Mouse (Mus musculus) thymus, postnatal 10 days (tissue): ENCODE measurements around the gene Kmt2b.
A peak's percentile ranks its signal among the peaks of the same experiment; 100 is the strongest.

ENCODE experiments used
- DNase-seq, 2 experiments: peaks; one replicate each; pipeline ENCODE4 v3.0.0; 2021; ENCODE audit warnings: low spot score in 2 of 2

Gene Kmt2b

DNA sequence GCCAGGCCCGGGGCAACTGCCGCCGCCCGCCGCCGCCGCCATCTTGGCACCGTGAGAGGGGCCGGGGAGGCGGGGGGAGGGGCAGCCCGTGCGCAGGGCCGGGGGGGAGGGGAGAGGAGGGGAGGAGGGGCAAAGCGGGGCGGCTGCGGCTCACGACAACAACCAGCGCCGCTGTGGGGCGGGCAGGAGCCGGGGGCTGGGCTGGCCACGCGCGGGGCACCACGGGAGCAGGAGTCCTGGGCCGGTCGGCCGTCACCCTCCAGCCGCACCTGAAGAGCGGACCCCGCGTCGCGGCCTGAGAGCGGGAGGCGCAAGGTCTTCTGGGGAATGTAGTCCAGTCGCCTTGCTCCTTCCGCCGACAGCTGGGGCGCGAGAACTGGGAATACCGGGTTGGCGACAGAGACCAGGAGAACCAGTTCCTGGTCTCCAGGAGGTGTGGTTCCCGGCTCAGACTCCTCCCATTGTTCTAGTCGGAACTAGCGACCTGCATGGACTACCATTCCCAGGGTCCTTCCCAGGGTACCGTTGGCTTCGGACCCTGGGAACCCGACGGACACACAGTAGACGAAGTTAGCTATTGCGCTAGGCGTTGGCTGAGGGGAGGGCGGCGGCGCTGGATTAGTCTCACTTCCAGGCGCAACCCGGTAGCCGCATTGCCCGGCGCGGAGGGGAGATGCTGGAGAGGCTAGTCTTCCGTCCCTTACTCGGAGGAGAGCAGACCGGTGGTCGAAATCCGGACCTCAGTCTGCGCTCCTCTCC lies at the start of gene Kmt2b:
TSS of gene Kmt2b (minus strand) at position 51 of the 759 bp plus-strand sequence.
- DNase-seq, result peak; percentile 86 to 91

- no peak for DNase-seq
Observed at GRCm38 (mm10) chr7:30636395-30636794, 47.9 kb upstream of the Kmt2b start.

DNA sequence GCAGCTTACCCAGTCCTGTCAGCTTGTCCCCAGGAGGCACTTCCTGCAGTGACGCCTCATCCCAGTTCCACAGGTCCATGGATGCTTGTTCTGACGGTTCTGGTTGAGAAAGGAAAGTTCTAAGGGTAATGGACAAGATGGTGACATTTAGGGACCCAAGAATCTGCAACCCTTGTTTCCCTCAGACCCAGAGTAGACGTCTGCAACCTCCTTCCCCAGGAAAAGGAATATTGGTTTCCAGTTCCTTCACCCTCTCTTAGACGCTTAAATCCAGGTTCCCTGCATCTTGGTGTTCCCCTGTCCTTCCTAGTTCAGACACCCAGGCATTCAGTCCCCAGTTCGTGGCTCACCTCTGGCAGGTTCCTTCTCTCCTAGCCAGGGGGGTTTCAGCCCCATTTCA lies 47.2 kb upstream of the Kmt2b start, which contains the start of gene Etv2:
TSS of gene Etv2 (minus strand) at position 101 of the 400 bp plus-strand sequence.
- DNase-seq, result no peak

GRCm38 (mm10) chr7:30634621-30635020 lies 46.1 kb upstream of the Kmt2b start:
- DNase-seq, result peak; percentile 25 to 68

GRCm38 (mm10) chr7:30633762-30634412 lies 45.4 kb upstream of the Kmt2b start:
- no peak for DNase-seq

GRCm38 (mm10) chr7:30629013-30629412 lies 40.5 kb upstream of the Kmt2b start:
- DNase-seq, result no peak

GRCm38 (mm10) chr7:30626647-30627046 lies 38.1 kb upstream of the Kmt2b start:
- DNase-seq, result no peak

DNA sequence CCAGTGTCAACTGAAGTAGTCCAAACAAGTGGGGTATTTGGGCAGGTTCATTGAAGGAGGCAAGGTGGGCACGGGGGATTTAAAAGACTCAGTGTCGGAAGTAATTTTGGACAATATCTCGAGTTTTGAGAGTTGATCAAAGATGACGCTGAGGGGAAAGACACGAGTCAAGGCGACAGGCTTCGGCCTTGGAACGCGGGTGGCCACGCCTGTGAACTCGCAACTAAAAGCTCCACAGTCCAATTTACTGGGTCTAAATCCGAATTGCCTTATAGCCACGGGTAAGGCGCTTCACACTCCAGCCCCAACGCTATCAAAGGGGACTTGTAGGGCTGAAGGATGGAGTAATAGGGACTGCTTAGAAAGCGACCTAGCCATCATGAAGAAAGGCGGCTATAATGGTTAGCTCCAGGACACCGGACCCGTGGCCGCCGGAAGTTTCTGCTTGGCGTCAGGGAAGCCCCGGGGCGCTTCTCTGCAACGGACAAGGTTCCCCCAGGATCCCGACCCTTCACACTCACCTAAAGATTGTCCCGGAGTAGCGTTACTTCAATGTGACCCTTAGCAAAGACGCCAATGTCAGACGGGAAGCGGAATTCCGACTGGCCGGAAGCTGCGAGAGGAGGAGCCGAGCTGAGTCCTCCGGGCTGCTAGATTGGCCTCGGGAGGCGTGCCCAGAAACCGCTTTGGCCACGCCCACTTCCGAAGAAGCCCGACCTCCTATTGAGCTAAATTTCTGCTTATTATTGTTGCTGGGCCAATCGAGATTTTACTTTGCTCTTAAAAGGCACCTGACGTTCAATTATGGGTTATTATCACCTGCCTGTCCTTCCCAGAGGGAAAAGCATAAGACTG lies 37.2 kb upstream of the Kmt2b start, which contains the start of gene Cox6b1:
TSS of gene Cox6b1 (minus strand) at position 622 of the 855 bp plus-strand sequence.
- peak; percentile 75 to 84 for DNase-seq

DNA sequence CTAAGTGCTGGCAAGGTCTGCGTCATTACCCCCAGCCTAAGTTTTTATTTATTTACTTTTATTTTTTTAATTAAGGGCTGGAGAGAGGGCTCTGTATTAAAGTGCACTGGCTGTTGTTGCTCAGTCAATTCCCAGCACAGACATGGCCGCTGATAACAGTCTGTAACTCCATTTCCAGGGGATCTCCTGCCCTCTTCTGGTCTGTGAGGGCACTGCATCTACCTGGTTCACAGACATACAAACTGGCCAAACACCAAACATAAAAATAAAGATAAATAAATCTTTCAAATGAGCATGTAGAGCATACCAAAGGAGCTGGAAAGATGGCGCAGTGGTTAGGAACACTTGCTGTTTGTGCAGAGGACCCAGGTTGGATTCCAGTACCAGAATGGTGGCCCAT lies 30.7 kb upstream of the Kmt2b start:
- peak in 1 of 2 experiments; percentile 30 for DNase-seq

- no peak for DNase-seq
Observed at GRCm38 (mm10) chr7:30618658-30619057, 30.1 kb upstream of the Kmt2b start.

DNA sequence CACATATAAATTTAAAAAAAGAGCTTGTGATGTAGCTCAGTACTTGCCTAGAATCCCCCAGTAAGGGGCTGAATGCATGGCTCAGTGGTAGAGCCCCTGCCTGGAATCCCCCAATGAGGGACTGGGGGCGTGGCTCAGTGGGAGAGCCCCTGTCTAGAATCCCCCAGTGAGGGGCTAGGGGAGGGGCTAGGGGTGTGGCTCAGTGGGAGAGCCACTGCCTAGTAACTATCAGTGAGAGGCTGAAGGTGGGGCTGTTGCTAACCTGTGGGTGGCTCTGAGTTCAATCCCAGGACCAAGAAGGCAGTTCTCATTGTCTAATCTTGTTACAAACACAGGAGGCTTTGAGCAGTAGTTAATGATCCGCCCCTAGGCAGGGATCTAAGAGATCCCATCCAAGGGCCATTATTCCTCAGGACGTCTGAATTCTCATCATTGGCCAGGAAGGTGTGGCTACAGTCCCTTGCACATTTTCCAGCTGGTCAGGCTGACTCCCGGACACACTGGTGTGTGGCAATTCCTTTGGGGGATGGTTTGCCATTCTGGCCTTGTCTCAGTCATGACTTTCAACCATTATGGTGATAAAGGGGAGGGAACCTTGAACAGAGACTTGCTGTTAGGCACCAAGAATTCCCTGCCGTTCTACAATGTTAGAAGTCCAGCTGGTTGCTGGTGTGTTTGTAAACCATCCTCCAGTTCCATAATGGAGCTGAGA lies 26.7 kb upstream of the Kmt2b start:
- DNase-seq, result no peak

DNA sequence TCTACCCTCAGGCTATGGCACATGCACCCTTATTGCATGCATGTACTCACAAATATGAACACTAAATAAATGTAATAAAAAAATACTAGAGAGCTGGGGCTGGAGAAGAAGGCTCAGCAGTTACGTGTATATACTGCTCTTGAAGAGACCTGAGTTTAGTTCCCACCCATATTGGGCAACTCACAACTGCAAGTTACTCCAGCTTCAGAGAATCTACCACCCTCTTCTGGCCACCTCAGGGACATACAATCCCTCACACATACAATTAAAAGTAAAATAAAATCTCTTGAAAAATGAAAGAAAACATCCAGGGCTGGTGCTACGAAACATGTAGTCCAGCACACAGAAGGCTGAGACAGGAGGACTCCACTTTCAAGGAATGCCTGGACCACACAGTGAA lies 25.9 kb upstream of the Kmt2b start:
- no peak for DNase-seq

DNA sequence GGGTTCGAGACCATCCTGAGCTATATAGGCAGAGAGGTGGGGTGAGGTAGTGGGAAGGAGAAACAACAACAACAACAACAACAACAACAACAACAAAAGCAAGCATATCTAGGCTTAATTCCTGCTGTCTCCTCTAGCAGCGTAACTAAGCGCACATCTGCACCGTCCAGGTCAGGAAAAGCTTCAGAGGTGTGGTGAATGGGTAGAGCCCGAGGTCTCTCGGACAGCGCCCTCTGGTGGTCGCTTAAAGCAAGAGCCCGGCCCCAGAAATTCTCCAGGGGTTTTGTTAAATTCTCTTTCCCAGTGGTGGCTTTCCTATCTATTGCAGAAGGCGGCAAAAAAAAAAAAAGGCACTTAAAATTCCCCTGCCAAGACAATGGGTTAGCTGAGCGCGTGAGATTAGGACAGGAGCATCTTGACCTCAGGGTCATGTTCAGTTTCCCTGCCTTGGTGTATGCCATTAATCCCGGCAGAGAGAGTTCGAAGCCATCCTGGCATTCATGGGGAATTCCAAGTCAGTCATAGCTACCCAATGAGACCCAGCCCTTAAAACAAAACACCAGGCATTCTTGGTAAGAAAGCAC lies 25.1 kb upstream of the Kmt2b start:
- peak; percentile 36 to 70 for DNase-seq

- no peak for DNase-seq
Observed at GRCm38 (mm10) chr7:30612654-30613402, 24.3 kb upstream of the Kmt2b start, which contains the start of gene Upk1a. Gene Upk1a (minus strand): TSS chr7:30612847.

- no peak for DNase-seq
Observed at GRCm38 (mm10) chr7:30610043-30610442, 21.5 kb upstream of the Kmt2b start.

DNA sequence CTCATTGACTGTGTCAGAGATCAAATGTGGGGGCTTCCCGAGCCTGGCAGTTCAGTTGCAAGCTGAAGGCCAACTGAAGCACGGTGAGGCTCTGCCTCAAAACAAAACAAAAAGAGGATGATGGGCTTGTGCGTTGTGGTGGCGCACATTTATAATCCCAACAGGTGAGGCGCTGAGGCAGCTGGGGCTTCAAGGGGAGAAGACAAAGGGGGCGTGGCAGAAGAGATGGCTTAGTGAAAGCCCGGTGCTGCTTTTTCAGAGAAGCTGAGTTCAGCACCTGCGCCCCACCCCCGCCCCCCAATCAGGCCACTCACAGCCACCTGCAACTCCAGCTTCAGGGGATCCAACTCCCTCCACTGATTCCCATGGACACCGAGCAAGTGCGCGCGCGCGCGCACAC lies 19.9 kb upstream of the Kmt2b start:
- DNase-seq, result no peak

DNA sequence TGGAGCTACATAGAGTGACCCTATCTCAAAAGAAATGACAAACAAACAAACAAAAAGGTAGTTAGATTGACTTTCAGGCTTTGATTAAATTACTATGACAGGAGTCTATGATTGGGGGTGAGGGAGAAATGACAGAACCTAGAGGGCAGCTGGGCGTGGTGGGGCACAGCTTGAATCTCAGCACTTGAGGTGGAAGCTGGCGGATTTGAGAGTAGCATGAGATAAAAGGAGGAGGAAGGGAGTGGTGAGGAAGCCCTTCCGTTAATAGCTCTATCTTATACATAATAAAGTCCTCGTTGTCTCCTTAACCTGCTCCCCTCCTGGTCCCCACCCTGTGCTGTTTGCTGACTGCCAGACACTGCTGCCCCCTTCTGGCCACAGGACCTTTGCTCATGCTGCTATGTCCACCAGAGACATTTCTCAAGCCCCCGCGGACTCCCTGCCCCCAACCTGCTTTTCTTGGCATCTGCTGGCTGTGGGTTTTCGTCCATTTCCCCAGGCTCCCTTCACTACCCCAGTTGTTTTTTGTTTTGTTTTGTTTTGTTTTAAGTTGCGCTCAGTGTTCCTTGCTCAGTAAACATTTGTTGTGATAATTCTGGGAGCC lies 19.3 kb upstream of the Kmt2b start:
- peak; percentile 33 to 68 for DNase-seq

DNA sequence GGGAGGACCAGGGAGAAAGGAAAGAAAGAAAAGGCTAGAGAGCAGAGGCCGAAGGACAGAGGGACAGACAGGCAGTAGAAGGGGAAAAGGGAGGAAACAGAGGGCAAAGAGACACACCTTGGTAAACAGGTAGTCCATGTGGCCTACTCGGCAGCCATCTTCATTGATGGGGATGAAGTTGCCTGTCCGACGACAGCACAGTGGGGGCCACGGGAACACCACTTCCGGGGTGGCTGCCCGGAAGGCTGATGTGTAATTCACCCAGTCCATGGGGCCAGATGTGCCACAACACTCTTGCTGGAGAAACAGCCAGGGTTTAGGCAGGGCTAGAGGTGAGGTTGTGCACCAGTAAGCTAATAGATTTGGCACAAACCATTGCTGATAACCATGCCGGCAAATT lies 16.4 kb upstream of the Kmt2b start:
- DNase-seq, result no peak

DNA sequence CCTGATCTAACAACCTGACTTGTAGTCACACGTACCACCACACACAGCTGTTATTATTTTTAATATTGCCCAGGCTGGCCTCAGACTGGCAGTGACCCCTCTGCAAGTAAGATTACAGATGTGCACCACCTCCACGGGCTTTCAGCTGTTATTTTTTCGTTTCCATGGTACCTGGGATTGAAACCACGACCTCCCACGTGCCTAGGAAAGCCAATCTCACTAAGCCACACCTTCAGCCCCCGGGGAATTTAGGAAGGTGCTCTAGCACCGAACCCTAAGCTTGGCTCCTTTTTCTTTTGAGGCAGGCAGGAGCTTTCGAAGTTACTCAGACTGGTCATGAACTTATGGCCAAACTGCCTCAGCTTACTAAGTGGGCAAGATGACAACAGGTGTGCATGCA lies 15.9 kb upstream of the Kmt2b start:
- no peak for DNase-seq

- no peak for DNase-seq
Observed at GRCm38 (mm10) chr7:30602583-30602982, 14.1 kb upstream of the Kmt2b start.
